Mouse (Mus musculus) intestine, embryonic 15.5 days (tissue): Measurements from ENCODE around the gene Paqr7. TPM values are rescaled to one million over a fixed set of nuclear protein-coding genes. Genes with fewer than 3 reads are reported as not detected.

Experiments used
- ATAC-seq: fragments of 200-750 bp; cut with Nextera tagmentation; 2 replicates; pipeline ENCODE4 v1.8.0; 2017; ENCODE audit warnings: moderate TSS enrichment, moderate library complexity
- H3K27ac ChIP-seq: fragments of 300-500 bp; sonication (generic); 2 replicates; pipeline ENCODE4 v1.5.1; 2015; ENCODE audit warnings: mild to moderate bottlenecking, inconsistent platforms
- H3K27me3 ChIP-seq: fragments of 300-500 bp; sonication (generic); replicated peaks from 2 replicates; pipeline ENCODE4 v1.6.1; 2015; ENCODE audit warnings: inconsistent platforms
- H3K36me3 ChIP-seq: fragments of 300-500 bp; sonication (generic); 2 replicates; pipeline ENCODE4 v1.6.1; 2015; ENCODE audit warnings: inconsistent platforms
- H3K4me1 ChIP-seq: fragments of 300-500 bp; sonication (generic); replicated peaks from 2 replicates; pipeline ENCODE4 v1.6.1; 2015; ENCODE audit warnings: inconsistent platforms
- H3K4me2 ChIP-seq: fragments of 300-500 bp; sonication (generic); replicated peaks from 2 replicates; pipeline ENCODE4 v1.6.1; 2015; ENCODE audit warnings: mild to moderate bottlenecking, inconsistent platforms
- H3K4me3 ChIP-seq: fragments of 300-500 bp; sonication (generic); replicated peaks from 2 replicates; pipeline ENCODE4 v1.5.1; 2015; ENCODE audit warnings: inconsistent platforms
- H3K9ac ChIP-seq: fragments of 300-500 bp; sonication (generic); 2 replicates; pipeline ENCODE4 v1.6.1; 2015; ENCODE audit warnings: inconsistent platforms
- H3K9me3 ChIP-seq: fragments of 300-500 bp; sonication (generic); 2 replicates; pipeline ENCODE4 v1.6.1; 2016; ENCODE audit warnings: inconsistent platforms
- WGBS: fragments of 180-500 bp; shearing (Covaris S2); methylation state at CpG from one replicate; pipeline ENCODE4 v1.1.7; 2015; 5-methylcytosine and 5-hydroxymethylcytosine counted together
- polyA plus RNA-seq: library from polyadenylated mRNA; unstranded; fragments of >200 nt; fragmentation: Nextera tagmentation; extraction: Ambion mirVana; gene quantifications from 2 replicates; pipeline ENCODE4 v1.2.1, GENCODE M21; 2015

The Paqr7 gene
- polyA plus RNA-seq, 1 experiment from 2014 or later, result 11.5 TPM

- peak; percentile 92 for ATAC-seq
- Histone ChIP-seq H3K27me3 (no peaks in the 10 kb centered on the region), H3K27ac (peak within 1 kb of the TSS; percentile 79), H3K36me3 (peaks cover 16% of the 10 kb centered on the region), H3K4me1 (peaks cover 19% of the 10 kb centered on the region), H3K4me3 (peak within 1 kb of the TSS; percentile 71), H3K9me3 (no peaks in the 10 kb centered on the region), H3K9ac (peak within 1 kb of the TSS; percentile 92), H3K4me2 (peak within 1 kb of the TSS; percentile 84)
- under 1% methylated on average over 46 of the region's 67 CpGs for WGBS
Observed at GRCm38 (mm10) chr4:134551494-134552316, 55.2 kb downstream of the Paqr7 start, which contains the start of gene Selenon. Selenon (minus strand) TSS chr4:134552166.

- Histone ChIP-seq H3K4me3 (no peak overlapping the region), H3K9me3 (no peaks in the 10 kb centered on the region), H3K9ac (no peak overlapping the region), H3K4me1 (peaks cover 16% of the 10 kb centered on the region; the same call in 1 of the 2 replicates), H3K27me3 (no peaks in the 10 kb centered on the region), H3K4me2 (no peak overlapping the region), H3K36me3 (peaks cover 13% of the 10 kb centered on the region), H3K27ac (no peak overlapping the region)
- WGBS, result 82% methylated on average over 1 of the region's 1 CpGs
- ATAC-seq, result no peak
Observed at GRCm38 (mm10) chr4:134553631-134554030, 57.1 kb downstream of the Paqr7 start.

- H3K9ac ChIP-seq, result no peak overlapping the region
- no peaks in the 10 kb centered on the region for H3K27me3 ChIP-seq
- peaks cover 14% of the 10 kb centered on the region; the same call in 1 of the 2 replicates for H3K4me1 ChIP-seq
- WGBS, result 73% methylated on average over 8 of the region's 8 CpGs
- H3K9me3 ChIP-seq, result no peaks in the 10 kb centered on the region
- no peak overlapping the region for H3K4me3 ChIP-seq
- no peak for ATAC-seq
- H3K27ac ChIP-seq, result no peak overlapping the region
- H3K36me3 ChIP-seq, result no peaks in the 10 kb centered on the region
- H3K4me2 ChIP-seq, result no peak overlapping the region
Observed at GRCm38 (mm10) chr4:134555956-134556580, 59.6 kb downstream of the Paqr7 start.

- no peak for ATAC-seq
- Histone ChIP-seq H3K4me3 (no peak overlapping the region), H3K9ac (no peak overlapping the region), H3K27me3 (no peaks in the 10 kb centered on the region), H3K4me2 (no peak overlapping the region), H3K4me1 (peaks cover 6% of the 10 kb centered on the region; the same call in 1 of the 2 replicates), H3K36me3 (no peaks in the 10 kb centered on the region), H3K27ac (no peak overlapping the region), H3K9me3 (no peaks in the 10 kb centered on the region)
- 18% methylated on average over 16 of the region's 16 CpGs for WGBS
Observed at GRCm38 (mm10) chr4:134557626-134558249, 61.2 kb downstream of the Paqr7 start.

- H3K9ac ChIP-seq, result no peak overlapping the region
- 58% methylated on average over 9 of the region's 9 CpGs for WGBS
- no peak overlapping the region for H3K27ac ChIP-seq
- no peaks in the 10 kb centered on the region for H3K27me3 ChIP-seq
- H3K36me3 ChIP-seq, result no peaks in the 10 kb centered on the region
- H3K4me3 ChIP-seq, result no peak overlapping the region
- no peaks in the 10 kb centered on the region for H3K9me3 ChIP-seq
- H3K4me2 ChIP-seq, result no peak overlapping the region
- ATAC-seq, result no peak
- H3K4me1 ChIP-seq, result peaks cover 6% of the 10 kb centered on the region; the same call in 1 of the 2 replicates
Observed at GRCm38 (mm10) chr4:134558570-134559113, 62.1 kb downstream of the Paqr7 start.

GRCm38 (mm10) chr4:134559154-134559553 is 62.7 kb downstream of the Paqr7 start:
- H3K4me2 ChIP-seq, result no peak overlapping the region
- no peak overlapping the region for H3K4me3 ChIP-seq
- H3K4me1 ChIP-seq, result peaks cover 6% of the 10 kb centered on the region; the same call in 1 of the 2 replicates
- H3K9me3 ChIP-seq, result no peaks in the 10 kb centered on the region
- H3K27ac ChIP-seq, result no peak overlapping the region
- WGBS, result 77% methylated on average over 7 of the region's 7 CpGs
- no peaks in the 10 kb centered on the region for H3K36me3 ChIP-seq
- H3K27me3 ChIP-seq, result no peaks in the 10 kb centered on the region
- no peak for ATAC-seq
- no peak overlapping the region for H3K9ac ChIP-seq

Other genes with a start within 250 kb of the Paqr7 start
- gene Gm30191, start 249.8 kb upstream of the Paqr7 start, polyA plus RNA-seq, result not detected in 2 replicates
- gene Grrp1, start 242.6 kb upstream of the Paqr7 start, polyA plus RNA-seq, result 5.0 TPM in 2 replicates
- 15.7 and 17.9 TPM in 2 replicates for gene Pdik1l, start 208.8 kb upstream of the Paqr7 start, polyA plus RNA-seq
- 0.68 and 1.0 TPM in 2 replicates for gene Trim63, start 181.6 kb upstream of the Paqr7 start, polyA plus RNA-seq
- gene Slc30a2, start 153.5 kb upstream of the Paqr7 start, polyA plus RNA-seq, result 4.4 and 4.5 TPM in 2 replicates
- gene Extl1, start 112.8 kb upstream of the Paqr7 start, polyA plus RNA-seq, result 1.4 and 1.5 TPM in 2 replicates
- gene Pafah2, start 100.4 kb upstream of the Paqr7 start, polyA plus RNA-seq, result 42.4 and 42.6 TPM in 2 replicates
- 1,243 and 1,415 TPM in 2 replicates for gene Stmn1, start 28.4 kb upstream of the Paqr7 start, polyA plus RNA-seq
- gene Aunip, start 14.3 kb downstream of the Paqr7 start, polyA plus RNA-seq, result 16.0 and 18.0 TPM in 2 replicates
- gene Mtfr1l, start 38.7 kb downstream of the Paqr7 start, polyA plus RNA-seq, result 88.3 and 96.4 TPM in 2 replicates
- 15.3 and 25.1 TPM in 2 replicates for gene Selenon, start 55.5 kb downstream of the Paqr7 start, polyA plus RNA-seq
- gene Man1c1, start 207.6 kb downstream of the Paqr7 start, polyA plus RNA-seq, result 3.0 TPM in 2 replicates